ENCODE assay signal across 9 mouse cellular contexts in the genomic region with DNA sequence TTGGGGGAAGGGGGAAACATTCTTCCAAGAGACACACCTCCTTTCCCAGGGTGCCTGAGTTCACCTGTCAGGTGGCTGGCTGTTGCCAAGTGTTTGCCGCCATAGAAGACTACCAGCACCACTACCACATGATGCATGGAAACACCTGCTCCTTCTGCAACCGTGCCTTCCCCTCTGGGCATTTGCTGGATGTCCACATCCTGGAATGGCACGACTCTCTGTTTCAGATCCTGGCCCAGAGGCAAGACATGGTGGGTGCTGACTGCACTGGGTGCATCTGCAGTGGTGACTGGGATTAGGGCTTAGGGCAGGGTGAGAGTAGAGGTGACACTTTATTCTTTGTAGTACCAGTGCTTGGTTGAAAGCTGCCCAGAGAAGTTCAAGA. TPM values are rescaled to one million over a fixed set of nuclear protein-coding genes. Genes with fewer than 3 reads are reported as not detected.
DNase-seq lines count a peak whose midpoint lies in the region; ATAC-seq and TF ChIP-seq lines count a peak whose summit lies in the region.
"Had no signal": no experiment of that assay in that cellular context is flagged by ENCODE, and none has a peak within 500 bp of the region (broad histone marks: within the 10 kb centered on the region; RNA-seq: fewer than 3 reads in every experiment).

No protein-coding gene starts in this region.

- H3K4me3 ChIP-seq in kidney, embryonic 14.5 days (ENCODE audit: low read length): peak overlapping the region; percentile 84
- peak overlapping the region; percentile 93 for H3K4me3 ChIP-seq in embryonic facial prominence, embryonic 10.5 days
- H3K4me3 ChIP-seq in hindbrain, embryonic 16.5 days (ENCODE audit: low read length): peak overlapping the region; percentile 84
- peak overlapping the region; percentile 86 for H3K4me3 ChIP-seq in midbrain, postnatal 0 days (ENCODE audit: low read depth, low read length)

- WGBS in kidney, embryonic 14.5 days: 66% methylated on average over 3 of the region's 3 CpGs
- 58% methylated on average over 3 of the region's 3 CpGs for WGBS in embryonic facial prominence, embryonic 10.5 days
- WGBS in hindbrain, embryonic 16.5 days: 55% methylated on average over 3 of the region's 3 CpGs
- 58% methylated on average over 3 of the region's 3 CpGs for WGBS in midbrain, postnatal 0 days

- intact Hi-C loops in left cerebral cortex, postnatal 25 days (cut with DNase I): no loop called here

- H3K4me2 ChIP-seq in kidney, embryonic 14.5 days (replicated peaks; ENCODE audit: low read depth, low read length): peak overlapping the region; percentile 89
- H3K4me2 ChIP-seq in hindbrain, embryonic 16.5 days (ENCODE audit: low read length): peak overlapping the region; percentile 75
- peak overlapping the region; percentile 73 for H3K4me2 ChIP-seq in midbrain, postnatal 0 days (ENCODE audit: low read depth, low read length, poor library complexity, severe bottlenecking)

- TF ChIP-seq CTCF in midbrain, postnatal 0 days (IDR thresholded peaks at IDR 0.05): no peak

- peak; percentile 5; the same call in 1 of the 2 replicates for ATAC-seq in kidney, embryonic 14.5 days (ENCODE audit: low FRiP score, low TSS enrichment)
- ATAC-seq in hindbrain, embryonic 16.5 days: no peak; the same call in 1 of the 2 replicates
- ATAC-seq in midbrain, postnatal 0 days (ENCODE audit: low FRiP score): 0 out of 2 replicates have a peak, but pooled peaks have one; percentile 5

- H3K9me3 ChIP-seq in kidney, embryonic 14.5 days (ENCODE audit: control insufficient read depth, low read length): no peaks in the 10 kb centered on the region
- no peaks in the 10 kb centered on the region for H3K9me3 ChIP-seq in embryonic facial prominence, embryonic 10.5 days
- H3K9me3 ChIP-seq in hindbrain, embryonic 16.5 days (ENCODE audit: control insufficient read depth, low read length): no peaks in the 10 kb centered on the region
- no peaks in the 10 kb centered on the region for H3K9me3 ChIP-seq in midbrain, postnatal 0 days (ENCODE audit: low read length)

- H3K36me3 ChIP-seq in kidney, embryonic 14.5 days (ENCODE audit: control insufficient read depth, insufficient read depth, low read length): peaks cover 35% of the 10 kb centered on the region
- H3K36me3 ChIP-seq in embryonic facial prominence, embryonic 10.5 days (replicated peaks): peaks cover 52% of the 10 kb centered on the region
- peaks cover 19% of the 10 kb centered on the region for H3K36me3 ChIP-seq in hindbrain, embryonic 16.5 days (ENCODE audit: control insufficient read depth, insufficient read depth, low read length)
- H3K36me3 ChIP-seq in midbrain, postnatal 0 days (ENCODE audit: insufficient read depth, low read length): peaks cover 22% of the 10 kb centered on the region

- no peaks in the 10 kb centered on the region for H3K27me3 ChIP-seq in kidney, embryonic 14.5 days (ENCODE audit: control insufficient read depth, insufficient read depth, low read length)
- H3K27me3 ChIP-seq in embryonic facial prominence, embryonic 10.5 days (replicated peaks; ENCODE audit: low read depth, poor library complexity, severe bottlenecking): no peaks in the 10 kb centered on the region
- H3K27me3 ChIP-seq in hindbrain, embryonic 16.5 days (replicated peaks; ENCODE audit: control insufficient read depth, insufficient read depth, low read length): no peaks in the 10 kb centered on the region
- H3K27me3 ChIP-seq in midbrain, postnatal 0 days (ENCODE audit: insufficient read depth, low read length): no peaks in the 10 kb centered on the region
- H3K27me3 ChIP-seq: Patski had no signal

- DNase-seq in kidney, adult 11 months: no peak
- DNase-seq in embryonic facial prominence, embryonic 10.5 days (ENCODE audit: low spot score): no peak
- no peak for DNase-seq in midbrain, postnatal 0 days (ENCODE audit: low spot score)
- no peak for DNase-seq in left cerebral cortex, postnatal 25 days (ENCODE audit: low spot score in 2 of 2)
- no peak for DNase-seq in spleen, adult 12 weeks (ENCODE audit: low spot score)
- no peak for DNase-seq in kidney, adult 9 months

- H3K27ac ChIP-seq in kidney, embryonic 14.5 days (ENCODE audit: low read depth, low read length): no peak overlapping the region
- H3K27ac ChIP-seq in embryonic facial prominence, embryonic 10.5 days (replicated peaks): 0 out of 2 replicates have a peak overlapping the region, but pooled peaks have one; percentile 98
- H3K27ac ChIP-seq in hindbrain, embryonic 16.5 days (ENCODE audit: low read depth, low read length): no peak overlapping the region
- no peak overlapping the region for H3K27ac ChIP-seq in midbrain, postnatal 0 days (ENCODE audit: low read depth, low read length)

- H3K4me1 ChIP-seq in kidney, embryonic 14.5 days (ENCODE audit: control insufficient read depth, insufficient read depth, low read length): no peaks in the 10 kb centered on the region
- H3K4me1 ChIP-seq in embryonic facial prominence, embryonic 10.5 days: peaks cover 19% of the 10 kb centered on the region
- H3K4me1 ChIP-seq in hindbrain, embryonic 16.5 days (ENCODE audit: control insufficient read depth, insufficient read depth, low read depth, low read length): peaks cover 19% of the 10 kb centered on the region
- peaks cover 3% of the 10 kb centered on the region; the same call in 1 of the 2 replicates for H3K4me1 ChIP-seq in midbrain, postnatal 0 days (ENCODE audit: insufficient read depth, low read length)

- peak overlapping the region; percentile 85; the same call in 1 of the 2 replicates for H3K9ac ChIP-seq in kidney, embryonic 14.5 days (ENCODE audit: low read depth, low read length)
- peak overlapping the region; percentile 81 for H3K9ac ChIP-seq in hindbrain, embryonic 16.5 days (ENCODE audit: low read depth, low read length)
- peak overlapping the region; percentile 87 for H3K9ac ChIP-seq in midbrain, postnatal 0 days (replicated peaks; ENCODE audit: low read length, poor library complexity, severe bottlenecking)

RNA-seq across cellular contexts. Expression of a gene that starts 0.7 kb away (rescaled TPM):
- polyA plus RNA-seq in kidney, embryonic 14.5 days (2014; fragmentation: Nextera tagmentation; extraction: Ambion mirVana): 40.6 and 62.9 TPM in 2 replicates
- 80.2 and 80.8 TPM in 2 replicates for polyA plus RNA-seq in embryonic facial prominence, embryonic 10.5 days (2016; fragmentation: Nextera tagmentation; extraction: Ambion mirVana)
- polyA plus RNA-seq in hindbrain, embryonic 16.5 days (2015; fragmentation: Nextera tagmentation; extraction: Ambion mirVana): 57.2 and 59.6 TPM in 2 replicates
- total RNA-seq in midbrain, postnatal 0 days (2014; rRNA removed): 66.9 and 70.1 TPM in 2 replicates
- polyA plus RNA-seq in midbrain, postnatal 0 days (2015; fragmentation: Nextera tagmentation; extraction: Ambion mirVana): 61.6 and 65.2 TPM in 2 replicates
- total RNA-seq in left cerebral cortex, postnatal 25 days (2021): 10 to 100 TPM; 32.8 to 35.3 TPM

RNA-seq across cellular contexts. Expression of a gene that starts 1.0 kb away (rescaled TPM):
- 46.2 and 47.5 TPM in 2 replicates for polyA plus RNA-seq in kidney, embryonic 14.5 days (2014; fragmentation: Nextera tagmentation; extraction: Ambion mirVana)
- 39.2 and 42.7 TPM in 2 replicates for polyA plus RNA-seq in embryonic facial prominence, embryonic 10.5 days (2016; fragmentation: Nextera tagmentation; extraction: Ambion mirVana)
- polyA plus RNA-seq in hindbrain, embryonic 16.5 days (2015; fragmentation: Nextera tagmentation; extraction: Ambion mirVana): 51.6 and 55.1 TPM in 2 replicates
- 33.6 and 42.5 TPM in 2 replicates for total RNA-seq in midbrain, postnatal 0 days (2014; rRNA removed)
- 63.5 and 68.5 TPM in 2 replicates for polyA plus RNA-seq in midbrain, postnatal 0 days (2015; fragmentation: Nextera tagmentation; extraction: Ambion mirVana)
- total RNA-seq in left cerebral cortex, postnatal 25 days (2021): 10 to 100 TPM; 26.5 to 27.5 TPM

RNA-seq across cellular contexts. Expression of a gene that starts 11.7 kb away (rescaled TPM):
- not detected in 2 replicates for polyA plus RNA-seq in kidney, embryonic 14.5 days (2014; fragmentation: Nextera tagmentation; extraction: Ambion mirVana)
- 2.6 and 9.9 TPM in 2 replicates for polyA plus RNA-seq in embryonic facial prominence, embryonic 10.5 days (2016; fragmentation: Nextera tagmentation; extraction: Ambion mirVana)
- polyA plus RNA-seq in hindbrain, embryonic 16.5 days (2015; fragmentation: Nextera tagmentation; extraction: Ambion mirVana): 4.1 and 6.9 TPM in 2 replicates
- total RNA-seq in midbrain, postnatal 0 days (2014; rRNA removed): 0.16 and 0.47 TPM in 2 replicates
- 0.10 TPM in 1 of 2 replicates, not detected in the other for polyA plus RNA-seq in midbrain, postnatal 0 days (2015; fragmentation: Nextera tagmentation; extraction: Ambion mirVana)
- total RNA-seq in left cerebral cortex, postnatal 25 days (2021): under 1 TPM in 1 of 2 experiments, not detected in 1; 0.23 TPM
- polyA plus RNA-seq: Patski had no signal

RNA-seq across cellular contexts. Expression of a gene that starts 44.8 kb away (rescaled TPM):
- 0.85 and 1.6 TPM in 2 replicates for polyA plus RNA-seq in kidney, embryonic 14.5 days (2014; fragmentation: Nextera tagmentation; extraction: Ambion mirVana)
- polyA plus RNA-seq in embryonic facial prominence, embryonic 10.5 days (2016; fragmentation: Nextera tagmentation; extraction: Ambion mirVana): 1.7 and 2.3 TPM in 2 replicates
- 2.8 and 3.1 TPM in 2 replicates for polyA plus RNA-seq in hindbrain, embryonic 16.5 days (2015; fragmentation: Nextera tagmentation; extraction: Ambion mirVana)
- total RNA-seq in midbrain, postnatal 0 days (2014; rRNA removed): 1.2 and 2.7 TPM in 2 replicates
- polyA plus RNA-seq in midbrain, postnatal 0 days (2015; fragmentation: Nextera tagmentation; extraction: Ambion mirVana): 0.42 and 0.53 TPM in 2 replicates
- 1 to 10 TPM; 2.6 to 2.7 TPM for total RNA-seq in left cerebral cortex, postnatal 25 days (2021)

RNA-seq across cellular contexts. Expression of a gene that starts 45.2 kb away (rescaled TPM):
- 0.91 TPM in 2 replicates for polyA plus RNA-seq in kidney, embryonic 14.5 days (2014; fragmentation: Nextera tagmentation; extraction: Ambion mirVana)
- polyA plus RNA-seq in embryonic facial prominence, embryonic 10.5 days (2016; fragmentation: Nextera tagmentation; extraction: Ambion mirVana): 0.98 and 1.4 TPM in 2 replicates
- 351 and 430 TPM in 2 replicates for polyA plus RNA-seq in hindbrain, embryonic 16.5 days (2015; fragmentation: Nextera tagmentation; extraction: Ambion mirVana)
- 404 and 435 TPM in 2 replicates for total RNA-seq in midbrain, postnatal 0 days (2014; rRNA removed)
- polyA plus RNA-seq in midbrain, postnatal 0 days (2015; fragmentation: Nextera tagmentation; extraction: Ambion mirVana): 595 and 645 TPM in 2 replicates
- total RNA-seq in left cerebral cortex, postnatal 25 days (2021): 100 to 1,000 TPM; 184 to 195 TPM
- polyA plus RNA-seq: Patski had no signal
